Mouse (Mus musculus) megakaryocyte-erythroid progenitor cell, adult 5-6 weeks (primary cell): ENCODE measurements around the gene Actr10. TPM values are rescaled to one million over a fixed set of nuclear protein-coding genes. Genes with fewer than 3 reads are reported as not detected.

ENCODE experiments used
- ATAC-seq: replicated peaks from 2 replicates; pipeline ENCODE4 v1.8.0; 2016; ENCODE audit warnings: mild to moderate bottlenecking, inconsistent platforms; ENCODE audit not compliant: severe bottlenecking, poor library complexity, low FRiP score, low TSS enrichment
- total RNA-seq, 2 experiments: library from RNA; stranded (forward) in 1 of 2; stranded (reverse) in 1 of 2; fragments of 200-1000, 215-1000 nt in 1 of 2; fragments of >200 nt in 1 of 2; fragmentation: Nextera tagmentation in 1 of 2; gene quantifications; 2 replicates each; pipeline ENCODE4 v1.2.3; 2014 to 2017

The Actr10 gene
- total RNA-seq, 2 experiments from 2014 or later: 54.8 to 85.1 TPM

GRCm38 (mm10) chr12:70946585-70947256 lies 9.1 kb downstream of the Actr10 start:
- no peak for ATAC-seq

- no peak for ATAC-seq
Observed at GRCm38 (mm10) chr12:70958640-70959039, 21.0 kb downstream of the Actr10 start.

- ATAC-seq: no peak
Observed at GRCm38 (mm10) chr12:70967581-70967980, 29.9 kb downstream of the Actr10 start.

GRCm38 (mm10) chr12:70968141-70968790 lies 30.6 kb downstream of the Actr10 start:
- peak; percentile 84 for ATAC-seq

- ATAC-seq: peak; percentile 69
Observed at GRCm38 (mm10) chr12:70968791-70969307, 31.2 kb downstream of the Actr10 start.

- peak; percentile 59 for ATAC-seq
Observed at GRCm38 (mm10) chr12:70969485-70970184, 32.0 kb downstream of the Actr10 start.

- no peak for ATAC-seq
Observed at GRCm38 (mm10) chr12:70973831-70974230, 36.2 kb downstream of the Actr10 start.

- ATAC-seq: peak; percentile 95
Observed at GRCm38 (mm10) chr12:70974441-70975266, 37.0 kb downstream of the Actr10 start, which contains the start of gene Psma3. Psma3 (plus strand) TSS chr12:70974621.

- ATAC-seq: no peak
Observed at GRCm38 (mm10) chr12:70975406-70975805, 37.7 kb downstream of the Actr10 start.

- no peak for ATAC-seq
Observed at GRCm38 (mm10) chr12:70975891-70976290, 38.2 kb downstream of the Actr10 start.

GRCm38 (mm10) chr12:70978345-70978744 lies 40.7 kb downstream of the Actr10 start:
- ATAC-seq: no peak

GRCm38 (mm10) chr12:70984855-70985550 lies 47.3 kb downstream of the Actr10 start:
- ATAC-seq: no peak

- ATAC-seq: no peak
Observed at GRCm38 (mm10) chr12:70997225-70997624, 59.6 kb downstream of the Actr10 start.

GRCm38 (mm10) chr12:70999423-70999903 lies 61.8 kb downstream of the Actr10 start:
- peak; percentile 55 for ATAC-seq

- ATAC-seq: peak; percentile 57
Observed at GRCm38 (mm10) chr12:71000344-71000743, 62.7 kb downstream of the Actr10 start.

- ATAC-seq: no peak
Observed at GRCm38 (mm10) chr12:71001456-71001855, 63.8 kb downstream of the Actr10 start.

GRCm38 (mm10) chr12:71003760-71004426 lies 66.2 kb downstream of the Actr10 start:
- ATAC-seq: no peak

GRCm38 (mm10) chr12:71006141-71006540 lies 68.5 kb downstream of the Actr10 start:
- no peak for ATAC-seq
